Mouse (Mus musculus): ENCODE data around the gene Klhdc7b.

DNA sequence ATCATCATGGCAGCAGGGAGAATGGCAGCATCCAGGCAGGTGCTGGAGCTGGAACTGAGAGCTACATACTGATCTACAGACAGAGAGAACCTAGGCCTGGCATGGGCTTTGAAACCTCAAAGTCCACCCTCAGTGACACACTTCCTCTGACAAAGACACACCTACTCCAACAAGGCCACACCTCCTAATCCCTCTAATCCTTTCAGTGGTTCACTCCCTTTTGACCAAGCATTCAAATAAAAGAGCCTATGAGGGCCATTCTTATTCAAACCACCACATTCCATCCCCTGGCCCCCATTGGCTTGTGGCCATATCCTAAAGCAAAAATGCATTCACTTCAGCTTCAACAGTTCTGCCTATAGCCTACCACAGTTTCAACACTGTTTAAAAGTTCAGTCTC lies 22.0 kb downstream of the Klhdc7b start:
- TF ChIP-seq GATA1 (IDR thresholded peaks at IDR 0.05; ENCODE audit: low read length) (no peak), TAL1 (IDR thresholded peaks at IDR 0.05; ENCODE audit: low read length) (no peak)

All from erythroblast, embryonic 14.5 days (primary cell).